Mouse (Mus musculus) cerebellum, adult 2 months (tissue): ENCODE measurements at regions not wholly inside any gene's neighbourhood (a gene's known extent, or its start where the extent isn't known, plus 50 kb on each side); places are given as distances from the start of the nearest gene placed in this dataset.

ENCODE experiments used
- DNase-seq, 2 experiments: peaks; one replicate each; pipeline ENCODE4 v3.0.0; 2021
- H3K27ac ChIP-seq: fragments of 200-500 bp; 2 replicates; pipeline ENCODE4 v1.5.1; 2012; ENCODE audit warnings: low read length, control low read depth, inconsistent platforms; ENCODE audit not compliant: insufficient read depth
- H3K27me3 ChIP-seq: fragments of 200-500 bp; 2 replicates; pipeline ENCODE4 v1.6.1; 2012; ENCODE audit warnings: inconsistent platforms, mild to moderate bottlenecking, low read length, moderate library complexity; ENCODE audit not compliant: control insufficient read depth, insufficient read depth
- H3K4me1 ChIP-seq: fragments of 200-500 bp; 2 replicates; pipeline ENCODE4 v1.6.1; 2011; ENCODE audit warnings: low read length; ENCODE audit not compliant: control insufficient read depth, insufficient read depth
- H3K4me3 ChIP-seq: fragments of 200-500 bp; replicated peaks from 2 replicates; pipeline ENCODE3; 2011; ENCODE audit warnings: mild to moderate bottlenecking, low read depth, low read length, control low read depth; ENCODE audit not compliant: insufficient read depth
- CTCF ChIP-seq: fragments of 200-500 bp; IDR thresholded peaks from 2 replicates; pipeline ENCODE4 v1.5.1; 2011; ENCODE audit warnings: low read depth, mild to moderate bottlenecking, control low read depth, low read length, moderate library complexity, borderline replicate concordance; ENCODE audit not compliant: insufficient read depth
- POLR2A ChIP-seq: fragments of 200-500 bp; IDR thresholded peaks from 2 replicates; pipeline ENCODE4 v1.6.1; 2011; ENCODE audit warnings: low read length, control low read depth, borderline replicate concordance; ENCODE audit not compliant: insufficient read depth
- WGBS: fragments of 180-500 bp; shearing (Covaris S2); methylation state at CpG from one replicate; pipeline ENCODE4 v1.1.7; 2018; 5-methylcytosine and 5-hydroxymethylcytosine counted together

- no peaks in the 10 kb centered on the region for H3K27me3 ChIP-seq
- no peak overlapping the region for H3K4me3 ChIP-seq
- no peaks in the 10 kb centered on the region for H3K4me1 ChIP-seq
- no peak for TF ChIP-seq POLR2A
- TF ChIP-seq CTCF = no peak
- WGBS = 79% methylated on average over 17 of the region's 17 CpGs
- no peak overlapping the region for H3K27ac ChIP-seq
- DNase-seq = no peak
Measured at GRCm38 (mm10) chr3:132428148-132428547, 201.5 kb upstream of the Gimd1 start.

GRCm38 (mm10) chr3:132431805-132432204 is 197.8 kb upstream of the Gimd1 start:
- Histone ChIP-seq H3K4me3 (no peak overlapping the region), H3K27me3 (no peaks in the 10 kb centered on the region), H3K4me1 (no peaks in the 10 kb centered on the region), H3K27ac (no peak overlapping the region)
- TF ChIP-seq CTCF = no peak
- no peak for DNase-seq

- TF ChIP-seq CTCF = no peak
- TF ChIP-seq POLR2A = no peak
- 59% methylated on average over 6 of the region's 6 CpGs for WGBS
- H3K4me1 ChIP-seq = no peaks in the 10 kb centered on the region
- H3K27me3 ChIP-seq = no peaks in the 10 kb centered on the region
- H3K27ac ChIP-seq = no peak overlapping the region
- no peak for DNase-seq
- H3K4me3 ChIP-seq = no peak overlapping the region
Measured at GRCm38 (mm10) chr3:132441226-132441625, 188.4 kb upstream of the Gimd1 start.

- Histone ChIP-seq H3K27ac (no peak overlapping the region), H3K4me1 (no peaks in the 10 kb centered on the region), H3K4me3 (no peak overlapping the region), H3K27me3 (no peaks in the 10 kb centered on the region)
- no peak for DNase-seq
- TF ChIP-seq POLR2A (no peak), CTCF (no peak)
- WGBS = 71% methylated on average over 4 of the region's 4 CpGs
Measured at GRCm38 (mm10) chr3:132453927-132454326, 175.7 kb upstream of the Gimd1 start.

GRCm38 (mm10) chr3:132462348-132462959 is 167.2 kb upstream of the Gimd1 start:
- Histone ChIP-seq H3K4me1 (no peaks in the 10 kb centered on the region), H3K27ac (no peak overlapping the region), H3K27me3 (no peaks in the 10 kb centered on the region), H3K4me3 (no peak overlapping the region)
- no peak for DNase-seq
- WGBS = 73% methylated on average over 5 of the region's 5 CpGs
- TF ChIP-seq CTCF (no peak), POLR2A (no peak)

GRCm38 (mm10) chr3:132471070-132471469 is 158.6 kb upstream of the Gimd1 start:
- Histone ChIP-seq H3K27ac (no peak overlapping the region), H3K27me3 (no peaks in the 10 kb centered on the region), H3K4me1 (no peaks in the 10 kb centered on the region), H3K4me3 (no peak overlapping the region)
- WGBS = 46% methylated on average over 4 of the region's 4 CpGs
- no peak for DNase-seq
- no peak for TF ChIP-seq CTCF
- no peak for TF ChIP-seq POLR2A

GRCm38 (mm10) chr3:132477768-132478167 is 151.9 kb upstream of the Gimd1 start:
- 89% methylated on average over 5 of the region's 5 CpGs for WGBS
- no peaks in the 10 kb centered on the region for H3K27me3 ChIP-seq
- H3K4me3 ChIP-seq = no peak overlapping the region
- H3K4me1 ChIP-seq = no peaks in the 10 kb centered on the region
- no peak overlapping the region for H3K27ac ChIP-seq
- no peak for DNase-seq
- TF ChIP-seq POLR2A = no peak
- no peak for TF ChIP-seq CTCF

GRCm38 (mm10) chr3:132479275-132479674 is 150.3 kb upstream of the Gimd1 start:
- DNase-seq = no peak
- H3K27ac ChIP-seq = no peak overlapping the region
- 74% methylated on average over 2 of the region's 2 CpGs for WGBS
- no peaks in the 10 kb centered on the region for H3K27me3 ChIP-seq
- H3K4me1 ChIP-seq = no peaks in the 10 kb centered on the region
- TF ChIP-seq CTCF (no peak), POLR2A (no peak)
- H3K4me3 ChIP-seq = no peak overlapping the region
